Mouse (Mus musculus) liver (tissue): ENCODE measurements around the gene Dnajc5.

Experiments
- DNase-seq: peaks from one replicate; pipeline ENCODE4 v3.0.0-alpha.2; 2020; ENCODE audit warnings: mixed read lengths

The Dnajc5 gene

DNA sequence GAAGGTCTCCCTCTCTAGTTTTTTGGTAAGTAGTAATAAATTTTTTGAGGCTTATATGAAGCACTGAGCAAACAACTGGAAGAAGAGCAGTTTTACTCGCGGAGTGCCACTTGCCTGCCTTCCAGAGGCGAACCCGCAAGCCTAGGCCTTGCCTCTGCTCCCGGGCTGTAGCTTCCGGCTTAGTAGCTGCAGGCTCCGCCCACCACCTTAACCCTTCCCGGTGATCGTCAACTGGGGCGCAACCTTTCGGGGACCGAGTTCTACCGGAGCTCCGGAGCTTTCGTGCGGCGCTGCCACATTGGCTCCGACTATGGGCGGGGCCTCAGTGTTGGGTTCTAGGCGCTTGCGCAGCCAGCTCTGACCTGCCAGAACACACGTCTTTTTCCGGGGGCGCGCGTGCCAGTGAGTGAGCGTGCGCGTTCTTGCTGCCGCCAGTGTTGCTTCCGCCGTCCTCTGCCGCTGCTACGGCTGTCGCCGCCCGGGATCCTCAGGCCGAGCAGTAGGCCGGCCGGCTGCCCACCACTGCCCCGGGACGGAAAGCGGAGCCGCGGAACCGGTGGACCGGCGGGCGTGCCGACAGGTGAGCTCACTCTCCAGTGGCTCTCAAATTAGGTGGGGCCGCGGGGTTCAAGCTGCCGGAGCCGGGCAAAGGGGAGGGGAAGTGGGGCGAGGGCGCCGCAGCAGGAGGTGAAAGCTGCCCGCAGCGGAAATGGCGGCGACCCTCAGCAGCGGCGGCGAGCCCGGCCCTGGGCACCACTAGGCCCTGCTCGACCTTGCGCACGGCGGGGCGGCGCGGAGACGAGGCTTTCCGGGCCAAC lies at the start of gene Dnajc5:
Dnajc5 (plus strand) TSS at position 368 of the 818 bp plus-strand sequence.
- peak; percentile 99 for DNase-seq

DNA sequence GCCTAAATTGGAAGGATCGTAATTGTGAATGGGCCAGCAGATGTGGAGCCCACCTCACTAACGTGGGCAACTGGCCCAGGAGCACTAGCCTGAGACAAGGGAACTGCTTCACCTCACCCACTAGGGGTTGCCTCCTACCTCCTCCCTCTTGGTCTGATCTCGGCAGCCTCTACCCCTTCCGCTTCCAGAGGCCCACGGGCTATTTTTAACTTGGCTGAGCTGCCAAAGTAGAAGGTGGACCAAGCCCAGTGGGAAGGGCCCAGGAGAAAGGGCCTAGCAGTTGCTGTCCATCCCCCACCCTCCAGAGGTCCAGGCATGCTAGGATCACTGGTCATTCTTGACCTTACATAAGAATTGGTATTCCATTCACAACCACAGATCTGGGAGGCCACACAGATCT lies 49.0 kb upstream of the Dnajc5 start:
- peak; percentile 17 for DNase-seq

DNA sequence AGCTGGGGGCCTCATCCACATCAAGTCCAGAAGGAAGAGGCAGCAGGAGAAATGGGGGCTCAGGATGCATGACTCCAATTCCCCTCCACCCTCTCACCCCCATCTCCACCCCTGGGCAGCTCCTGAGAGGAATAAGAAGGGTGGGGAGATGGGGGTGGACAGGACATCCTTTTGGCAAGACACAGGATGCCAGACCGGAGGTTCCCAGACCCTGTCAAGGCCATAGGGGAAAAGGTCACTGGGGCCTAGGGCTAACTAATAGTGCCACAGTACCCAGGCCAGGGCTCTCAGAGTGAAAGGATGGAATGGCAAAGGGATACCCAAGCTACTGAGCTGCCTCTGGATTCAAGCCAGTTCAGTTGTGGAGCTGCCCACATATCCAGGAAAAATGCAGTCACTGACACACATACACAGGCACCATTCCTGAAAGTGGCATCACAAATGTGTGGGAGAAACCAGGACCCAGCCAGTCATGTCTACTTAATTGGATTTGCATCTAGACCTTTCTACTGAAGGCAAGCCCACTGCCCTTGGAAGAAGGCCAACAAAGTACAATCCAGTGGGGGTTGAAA lies 47.9 kb upstream of the Dnajc5 start:
- DNase-seq, result no peak

DNA sequence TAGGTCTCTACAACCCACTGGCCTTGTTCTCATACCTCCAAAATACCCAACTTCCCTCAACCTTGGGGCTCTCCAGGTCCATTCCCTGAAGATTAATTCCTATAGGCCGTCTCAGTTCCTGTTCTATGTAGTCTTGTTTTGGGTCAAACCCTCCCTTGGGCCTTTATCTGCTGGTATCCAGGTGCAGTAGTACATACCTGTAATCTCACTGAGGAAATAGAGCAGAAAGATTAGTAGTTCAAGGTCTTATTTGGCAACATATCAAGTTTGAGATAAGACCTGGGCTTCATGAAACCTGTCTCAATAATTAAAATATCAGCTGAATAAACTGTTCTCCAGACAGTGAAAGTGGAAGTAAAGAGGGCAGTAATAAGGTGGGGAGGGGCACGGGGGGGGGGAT lies 37.2 kb upstream of the Dnajc5 start:
- DNase-seq, result no peak

DNA sequence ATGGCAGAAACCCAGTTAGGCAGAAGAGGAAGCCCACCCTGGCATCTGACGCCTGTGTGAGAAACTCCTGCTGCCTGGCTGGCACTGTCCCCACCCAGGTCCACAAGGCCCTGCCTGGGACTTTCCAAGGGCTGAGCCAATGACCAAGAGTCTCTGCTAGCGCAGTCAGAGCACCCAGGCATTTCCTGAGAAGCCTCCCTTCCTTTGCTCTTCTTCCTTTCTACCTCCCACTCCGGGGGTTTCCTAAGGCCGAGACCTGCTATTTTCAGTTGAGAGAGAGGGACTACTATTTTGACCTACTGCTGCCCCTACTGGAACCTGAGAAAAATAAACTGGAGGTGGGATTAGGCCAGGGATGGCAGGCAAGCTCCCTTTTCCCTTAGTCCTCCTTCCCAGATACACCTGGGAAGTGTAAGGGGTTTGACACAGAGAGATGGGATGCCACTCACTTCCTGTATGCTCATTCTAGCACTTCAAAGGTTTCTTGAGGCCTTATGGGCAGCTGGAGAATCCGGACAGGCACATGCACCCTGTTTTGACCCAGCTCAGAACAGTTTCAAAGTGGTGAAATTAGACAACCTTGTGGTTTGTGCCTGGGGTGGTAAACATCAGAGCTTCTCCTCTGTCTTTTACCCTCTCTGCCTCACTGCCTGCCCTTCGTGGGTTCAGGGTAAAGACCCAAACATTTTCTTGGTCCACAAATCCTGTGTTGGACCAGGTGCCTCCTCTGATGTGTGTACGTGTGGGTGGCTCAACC lies 36.5 kb upstream of the Dnajc5 start:
- DNase-seq, result peak; percentile 18

DNA sequence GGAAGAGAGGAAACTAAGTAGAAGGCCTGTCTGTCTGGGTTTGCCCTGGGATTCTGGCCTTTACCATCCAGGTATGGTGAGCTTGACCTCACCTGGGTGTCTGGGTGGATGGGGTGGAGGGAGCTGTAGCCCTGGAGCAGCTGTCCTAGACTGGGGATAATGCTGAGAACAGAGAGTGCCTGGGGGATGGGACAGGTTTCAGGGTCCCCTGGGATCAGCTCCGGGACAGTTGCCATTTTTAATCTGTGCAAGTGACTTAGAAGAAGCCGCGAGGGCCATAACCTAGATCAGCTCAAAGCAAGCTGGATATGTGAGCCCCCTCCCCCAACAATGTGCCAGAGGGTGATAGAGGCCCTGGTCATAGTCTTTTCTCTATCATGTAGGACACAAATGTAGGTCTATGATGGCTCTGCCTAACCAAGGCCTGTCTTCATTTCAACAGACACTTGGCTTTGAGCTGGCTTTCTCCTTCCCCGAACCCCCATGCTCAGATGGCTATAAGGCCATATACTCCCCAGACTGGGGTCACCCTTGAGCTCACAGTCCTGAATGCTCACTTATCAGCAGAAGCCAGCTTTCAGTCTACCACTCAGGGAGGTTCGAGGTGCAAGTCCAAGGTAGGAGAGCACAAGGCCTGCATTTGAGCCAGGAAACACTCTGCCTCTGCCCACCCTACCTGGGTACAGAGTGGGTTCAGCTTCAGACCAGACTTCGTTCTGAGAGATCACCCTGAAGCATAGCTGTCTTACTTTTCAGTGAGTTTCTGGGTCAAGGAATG lies 35.6 kb upstream of the Dnajc5 start:
- no peak for DNase-seq

DNA sequence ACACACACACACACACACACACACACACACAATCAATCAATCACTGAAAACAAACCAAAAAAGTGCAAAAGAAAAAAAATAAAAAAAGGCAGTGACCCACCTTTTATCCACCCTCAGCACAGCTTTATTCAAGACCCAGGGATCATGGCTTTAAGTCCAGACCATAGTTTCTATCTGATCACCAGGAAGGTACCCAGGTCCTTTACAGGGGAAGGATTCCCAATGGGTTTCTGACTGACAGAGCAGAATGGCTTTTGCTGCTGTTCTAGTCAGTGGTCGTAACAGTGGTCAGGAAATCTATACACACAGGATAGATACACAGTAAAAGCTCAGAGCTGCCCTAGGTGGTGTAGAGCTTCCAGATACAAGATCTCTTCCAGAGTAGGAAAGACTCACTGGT lies 34.5 kb upstream of the Dnajc5 start:
- no peak for DNase-seq

DNA sequence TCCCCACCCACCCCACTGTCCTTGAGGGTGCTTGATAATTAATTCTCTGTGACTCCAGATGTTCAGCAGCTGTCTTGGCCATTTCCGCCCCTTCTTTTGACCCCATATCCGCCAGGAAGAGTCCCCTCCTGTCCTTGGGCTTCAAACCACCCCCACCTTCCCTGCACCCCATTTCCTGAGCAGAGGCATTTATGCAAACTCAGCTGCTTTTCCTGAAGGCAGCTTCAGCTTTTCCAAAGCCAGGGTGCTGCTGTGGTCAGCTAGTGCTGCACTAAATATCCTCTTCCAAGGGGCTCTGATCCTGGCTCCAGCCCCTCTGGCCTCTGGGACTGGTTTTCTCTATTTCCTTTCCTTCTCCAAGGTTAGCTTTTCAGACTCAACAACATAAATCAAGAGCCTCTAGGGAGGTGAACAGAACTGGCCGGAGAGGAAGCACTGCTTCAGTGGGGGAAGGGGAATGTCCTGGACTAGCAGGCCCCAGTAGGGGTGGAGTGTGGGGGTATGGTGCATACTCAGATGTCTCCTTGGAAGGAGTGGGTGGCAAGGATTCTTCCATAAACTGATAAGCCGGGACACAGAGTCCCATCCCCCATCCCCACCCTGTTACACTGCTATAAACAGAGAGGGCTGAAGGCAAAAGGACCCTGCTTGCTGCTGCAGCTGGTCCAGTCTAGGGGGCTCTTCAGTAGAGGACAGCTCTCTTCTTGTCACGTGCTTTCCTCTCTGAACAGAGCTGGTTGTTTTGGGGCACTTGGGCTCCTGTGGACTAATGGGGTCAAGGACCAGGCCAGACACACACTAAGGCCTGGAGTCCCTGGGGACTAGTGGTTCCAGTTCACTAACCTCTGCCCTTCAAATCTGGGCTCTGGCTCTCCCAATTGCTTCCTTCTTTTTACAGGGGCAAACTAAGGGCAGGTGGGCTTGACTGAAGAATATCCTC lies 32.7 kb upstream of the Dnajc5 start:
- no peak for DNase-seq

DNA sequence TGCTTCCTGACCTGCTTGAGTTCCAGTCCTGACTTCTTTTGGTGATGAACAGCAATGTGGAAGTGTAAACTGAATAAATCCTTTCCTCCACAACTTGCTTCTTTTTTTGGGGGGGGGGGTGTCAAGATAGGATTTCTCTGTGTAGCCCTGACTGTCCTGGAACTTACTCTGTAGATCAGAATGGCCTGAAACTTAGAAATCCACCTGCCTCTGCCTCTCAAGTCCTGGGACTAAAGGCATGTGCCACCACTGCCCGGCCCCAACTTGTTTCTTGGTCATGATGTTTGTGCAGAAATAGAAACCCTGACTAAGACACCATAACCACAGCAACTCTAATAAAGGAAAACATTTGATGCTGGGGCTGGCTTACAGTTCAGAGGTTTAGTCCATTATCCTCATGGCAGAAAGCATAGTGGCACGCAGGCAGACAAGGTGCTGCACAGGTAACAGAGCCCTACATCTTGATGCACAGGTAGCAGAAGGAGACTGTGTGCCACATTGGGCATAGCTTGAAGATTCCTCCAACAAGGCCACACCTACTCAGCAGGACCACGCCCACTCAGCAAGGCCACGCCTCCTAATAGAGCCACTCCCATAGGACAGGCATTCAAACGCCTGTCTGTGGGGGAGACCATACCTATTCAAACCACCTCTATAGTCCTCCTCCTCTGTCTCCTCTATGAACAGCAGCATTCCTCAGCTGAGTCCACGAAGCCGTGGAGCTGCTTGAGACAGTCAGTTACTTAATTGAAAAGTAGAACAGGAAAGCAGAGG lies 28.7 kb upstream of the Dnajc5 start:
- DNase-seq, result peak; percentile 90

DNA sequence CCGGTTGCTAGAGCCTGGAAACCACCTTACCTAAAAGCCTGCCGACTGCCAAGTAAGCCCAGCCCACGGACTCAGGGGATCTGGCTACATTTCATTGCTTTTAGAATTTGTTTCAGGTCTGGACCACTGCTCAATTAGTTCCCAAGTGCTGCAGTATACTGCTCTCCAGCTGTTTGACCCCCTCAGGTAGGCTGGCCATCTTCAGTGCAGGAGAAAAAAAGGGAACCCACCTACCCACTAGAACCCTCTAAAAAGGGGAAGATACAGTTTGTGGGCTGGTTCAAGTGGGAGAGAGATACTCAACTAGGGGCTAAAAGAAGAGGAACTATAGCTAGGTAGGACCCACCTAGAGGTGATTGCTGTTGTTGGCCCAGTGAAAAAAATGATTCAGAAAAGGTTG lies 28.1 kb upstream of the Dnajc5 start:
- no peak for DNase-seq

DNA sequence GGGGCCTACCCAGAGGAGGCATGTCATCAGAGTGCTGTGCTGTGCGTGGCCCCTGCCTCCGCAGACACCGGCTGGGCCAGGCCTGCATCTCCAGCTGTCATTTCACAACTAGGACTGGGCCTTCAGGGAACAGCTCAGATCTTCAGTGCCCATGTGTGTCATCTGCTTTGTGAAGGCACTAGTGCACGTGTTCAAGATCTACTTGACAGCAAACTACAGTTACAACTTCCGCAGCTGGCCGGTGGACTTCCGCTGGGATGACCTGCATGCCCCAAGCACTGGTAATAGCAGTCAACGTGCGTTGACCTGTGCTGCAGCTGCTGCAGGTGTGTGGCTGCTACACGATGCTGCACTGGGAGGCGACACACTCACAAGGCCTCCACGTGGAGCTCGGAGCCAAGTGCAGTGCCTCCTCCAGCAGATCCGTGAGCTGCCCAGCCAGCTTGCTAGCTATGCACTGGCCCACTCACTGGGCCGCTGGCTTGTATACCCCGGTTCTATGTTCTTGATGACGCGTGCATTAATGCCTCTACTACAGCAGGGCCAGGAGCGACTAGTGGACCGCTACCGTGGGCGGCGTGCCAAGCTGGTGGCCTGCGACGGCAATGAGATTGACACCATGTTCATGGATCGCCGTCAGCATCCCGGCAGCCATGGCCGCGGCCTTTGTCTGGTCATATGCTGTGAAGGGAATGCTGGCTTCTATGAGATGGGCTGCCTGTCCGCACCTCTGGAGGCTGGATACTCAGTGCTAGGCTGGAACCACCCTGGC lies 26.9 kb upstream of the Dnajc5 start, which contains the start of gene Abhd16b:
Abhd16b (plus strand) TSS at position 51 of the 772 bp plus-strand sequence.
- DNase-seq, result no peak

DNA sequence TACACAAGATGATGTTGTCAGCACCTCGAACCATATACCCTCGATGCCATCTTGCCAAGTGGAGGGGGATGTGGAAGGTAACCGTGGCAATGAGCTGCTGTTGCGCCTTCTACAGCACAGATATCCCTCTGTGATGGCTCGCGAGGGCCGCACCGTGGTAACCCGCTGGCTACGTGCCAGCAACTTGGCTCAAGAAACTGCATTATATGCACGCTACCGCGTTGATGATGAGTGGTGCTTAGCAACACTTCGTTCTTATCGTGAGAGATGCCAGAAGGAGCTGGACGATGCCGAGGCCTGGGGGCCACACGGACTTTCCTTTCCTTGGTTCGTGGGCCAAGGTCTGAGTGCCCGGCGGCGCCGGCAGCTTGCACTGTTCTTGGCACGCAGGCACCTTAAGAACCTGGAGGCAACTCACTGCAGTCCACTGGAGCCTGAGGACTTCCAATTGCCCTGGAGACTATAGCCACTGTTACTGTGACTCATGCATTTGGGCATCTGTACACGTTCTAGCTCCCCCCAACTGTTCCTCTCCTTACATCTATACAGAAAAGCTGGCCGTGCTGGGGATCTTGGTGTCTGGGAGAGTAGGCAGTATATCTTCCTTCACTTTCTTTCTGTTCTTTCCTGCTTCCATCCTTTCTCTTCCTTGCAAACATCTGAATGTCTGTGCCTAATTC lies 25.9 kb upstream of the Dnajc5 start:
- no peak for DNase-seq

DNA sequence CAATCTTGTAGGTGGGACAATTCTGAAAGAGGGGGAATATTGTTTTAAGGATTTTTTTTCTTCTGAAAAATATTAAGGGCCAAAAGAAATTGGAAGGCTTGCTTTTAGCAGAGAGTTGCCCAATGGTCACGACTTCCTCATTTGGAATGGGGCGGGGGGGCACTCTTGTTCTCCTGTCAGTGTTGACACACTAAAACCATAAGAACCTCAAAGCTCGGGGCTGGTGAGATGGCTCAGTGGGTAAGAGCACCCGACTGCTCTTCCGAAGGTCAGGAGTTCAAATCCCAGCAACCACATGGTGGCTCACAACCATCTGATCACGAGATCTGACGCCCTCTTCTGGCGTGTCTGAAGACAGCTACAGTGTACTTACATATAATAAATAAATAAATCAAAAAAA lies 24.4 kb upstream of the Dnajc5 start:
- peak; percentile 36 for DNase-seq

DNA sequence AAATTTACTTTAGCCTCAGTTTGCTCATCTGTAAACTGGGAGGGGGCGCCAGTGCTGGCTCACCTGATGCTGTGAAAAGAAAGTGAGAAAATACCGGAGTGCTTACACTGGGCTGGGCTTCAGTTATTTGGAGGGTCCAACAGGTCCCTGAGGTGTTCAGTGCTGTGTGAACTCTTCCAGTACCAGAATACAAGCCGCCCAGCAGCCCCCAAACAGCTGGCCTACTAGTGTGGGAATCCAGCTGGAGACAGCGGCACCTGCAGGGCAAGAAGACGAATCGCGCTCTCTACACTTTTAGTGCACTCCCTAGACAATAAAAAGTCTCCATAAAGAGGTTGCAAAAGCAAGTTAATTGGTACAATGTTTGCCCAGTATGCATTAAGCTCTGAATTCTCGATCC lies 24.0 kb upstream of the Dnajc5 start:
- DNase-seq, result peak; percentile 77

DNA sequence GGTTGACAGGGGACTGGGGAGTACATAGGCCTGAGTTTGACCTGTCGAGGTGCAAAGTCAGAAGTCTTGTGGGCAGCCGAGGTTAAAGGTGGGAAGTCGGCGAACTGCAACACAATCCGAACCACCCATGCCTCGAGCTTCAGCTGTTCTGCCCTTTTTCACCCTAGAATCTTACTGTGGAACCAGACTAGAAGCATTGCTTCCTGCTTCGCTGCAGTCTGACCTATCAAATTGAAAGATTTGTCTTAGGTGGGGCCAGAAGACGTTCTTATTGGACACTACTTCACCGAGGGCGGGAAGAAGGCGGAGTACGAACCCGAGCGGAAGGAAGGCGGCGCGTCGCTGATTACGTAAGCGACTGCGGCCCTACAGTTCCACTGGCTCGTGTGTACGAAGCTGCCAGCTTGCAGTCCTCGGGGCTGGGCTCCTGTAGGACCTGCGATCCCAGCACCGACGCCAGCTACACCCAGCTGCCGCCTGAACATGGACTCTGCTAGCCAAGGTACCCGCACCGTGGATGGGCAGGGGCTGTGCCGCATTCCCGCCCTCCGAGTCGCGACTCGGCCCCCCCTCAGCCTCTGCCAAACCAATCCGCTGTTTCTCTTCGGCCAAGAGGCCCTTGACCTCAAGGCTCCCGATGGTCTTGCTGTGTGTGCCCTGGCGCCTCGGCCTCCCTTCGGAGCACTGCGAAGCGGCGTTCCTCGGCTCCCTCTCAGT lies 23.3 kb upstream of the Dnajc5 start, which contains the start of gene Tpd52l2:
Tpd52l2 (plus strand) TSS at position 312 of the 717 bp plus-strand sequence.
- peak; percentile 95 for DNase-seq

DNA sequence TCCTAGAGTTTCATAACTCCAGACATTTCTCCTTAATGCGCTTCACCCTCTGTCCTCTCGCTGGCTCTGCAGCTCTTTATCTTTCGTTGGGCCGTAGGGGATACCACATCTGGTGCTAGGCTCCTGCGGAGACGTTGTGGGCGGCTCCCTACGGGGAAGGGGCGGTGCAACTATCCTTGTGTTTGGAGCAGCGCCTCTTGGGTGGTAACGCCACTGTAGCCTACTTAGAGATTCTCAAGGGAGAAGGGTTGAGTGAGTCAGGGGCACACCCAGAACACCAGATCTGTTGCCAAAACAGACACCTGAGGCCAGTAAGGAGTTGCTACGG lies 22.8 kb upstream of the Dnajc5 start:
- peak; percentile 91 for DNase-seq

DNA sequence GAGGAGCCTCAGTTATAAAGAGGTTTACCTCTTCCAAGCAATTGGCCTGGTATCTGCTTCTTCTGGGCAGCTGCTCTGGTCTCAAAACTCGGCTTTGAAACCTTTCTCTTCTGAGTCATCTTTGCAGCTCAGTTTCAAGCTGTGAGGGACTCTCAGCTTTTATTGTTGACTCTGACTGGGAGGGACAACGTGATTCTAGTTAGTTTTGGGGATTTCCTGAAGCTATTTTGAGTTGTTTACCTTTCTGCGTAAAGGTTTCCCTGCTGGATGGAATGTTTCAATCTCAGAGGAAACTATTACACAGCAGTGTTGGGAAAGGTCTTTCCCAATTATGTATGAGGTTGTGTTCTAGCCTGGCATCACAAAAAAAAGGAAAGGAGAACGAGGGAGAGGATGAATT lies 21.6 kb upstream of the Dnajc5 start:
- DNase-seq, result no peak

DNA sequence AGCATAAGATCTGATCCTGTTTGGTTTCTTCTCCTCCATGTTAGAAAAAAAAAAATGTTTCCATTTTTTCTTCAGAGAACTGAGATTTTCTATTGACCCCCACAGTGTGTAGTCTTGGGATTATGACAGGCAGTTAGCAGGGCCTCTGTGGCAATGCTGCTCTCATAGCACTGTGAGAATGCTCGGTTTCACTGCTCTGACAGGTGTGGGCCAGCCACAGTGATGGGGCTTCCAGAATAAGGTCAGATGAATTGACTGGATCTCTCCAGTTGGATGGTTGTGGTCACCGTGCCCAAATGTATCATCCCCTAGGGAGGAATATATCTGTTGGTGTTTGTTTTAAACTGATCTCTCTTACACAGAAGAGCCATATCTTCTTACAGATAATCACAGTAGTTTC lies 11.1 kb upstream of the Dnajc5 start:
- DNase-seq, result no peak

DNA sequence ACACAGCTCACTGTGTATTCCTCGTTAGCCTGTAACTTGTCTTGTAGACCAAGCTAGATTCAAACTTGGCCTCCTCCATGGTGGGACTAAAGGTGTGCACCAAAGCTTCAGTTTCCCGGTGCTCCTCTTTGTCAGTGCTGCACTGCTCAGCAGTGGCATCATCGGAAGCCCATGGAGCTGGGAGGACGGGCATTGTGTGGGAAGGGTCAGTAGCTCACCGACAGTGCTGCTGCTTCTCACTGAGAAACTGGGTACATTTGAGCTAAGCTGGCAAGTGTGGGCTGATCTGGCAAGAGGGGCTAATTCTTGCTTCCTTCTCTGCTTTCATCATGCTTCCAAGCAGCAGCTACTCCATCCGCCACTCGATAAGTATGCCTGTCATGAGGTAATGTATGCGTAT lies 9.1 kb upstream of the Dnajc5 start:
- no peak for DNase-seq
